Mouse (Mus musculus) MEL (cell line): ENCODE results near the gene Prx. TPM values are rescaled to one million over a fixed set of nuclear protein-coding genes. Genes with fewer than 3 reads are reported as not detected.

Experiments used
- DNase-seq: peaks from one replicate; pipeline ENCODE4 v3.0.0; 2011; ENCODE audit warnings: low read depth, low spot score
- H3K27ac ChIP-seq: 2 replicates; pipeline ENCODE4 v1.5.1; 2012; ENCODE audit warnings: low read depth, mild to moderate bottlenecking, control low read depth, low read length, moderate library complexity; ENCODE audit not compliant: control insufficient read depth
- H3K27me3 ChIP-seq, 2 experiments: fragments of 150-350 bp in 1 of 2; sonication (generic) in 1 of 2; 2 replicates each; pipeline ENCODE4 v1.6.1; 2012; ENCODE audit warnings: low read length in 2 of 2, mild to moderate bottlenecking in 2 of 2, improper control_type of control experiment in 1 of 2, moderate library complexity in 1 of 2; ENCODE audit not compliant: insufficient read depth in 2 of 2, control insufficient read depth in 1 of 2
- H3K36me3 ChIP-seq, 2 experiments: 2 replicates each; pipeline ENCODE4 v1.6.1; 2012 to 2014; ENCODE audit warnings: low read length in 2 of 2, improper control_type of control experiment in 1 of 2, inconsistent platforms in 1 of 2, mild to moderate bottlenecking in 1 of 2; ENCODE audit not compliant: insufficient read depth in 2 of 2, control insufficient read depth in 1 of 2
- H3K4me1 ChIP-seq, 2 experiments: fragments of 150-350 bp in 1 of 2; sonication (generic) in 1 of 2; 2 replicates each; pipeline ENCODE4 v1.6.1; 2012; ENCODE audit warnings: low read length in 2 of 2, improper control_type of control experiment in 1 of 2, mild to moderate bottlenecking in 1 of 2; ENCODE audit not compliant: insufficient read depth in 2 of 2, control insufficient read depth in 1 of 2
- H3K4me3 ChIP-seq, 2 experiments: fragments of 150-350 bp in 1 of 2; sonication (generic) in 1 of 2; 2 replicates each; pipeline ENCODE4 v1.5.1; 2012; ENCODE audit warnings: low read depth in 2 of 2, low read length in 2 of 2, mild to moderate bottlenecking in 2 of 2, moderate library complexity in 2 of 2, control low read depth in 1 of 2, improper control_type of control experiment in 1 of 2; ENCODE audit not compliant: control insufficient read depth in 1 of 2, insufficient read depth in 1 of 2
- H3K79me2 ChIP-seq: 2 replicates; pipeline ENCODE4 v1.6.1; 2012; ENCODE audit warnings: mild to moderate bottlenecking, low read length, moderate library complexity; ENCODE audit not compliant: control insufficient read depth, poor library complexity, insufficient read depth
- H3K9ac ChIP-seq: 2 replicates; pipeline ENCODE4 v1.6.1; 2012; ENCODE audit warnings: low read depth, mild to moderate bottlenecking, control low read depth, low read length, moderate library complexity; ENCODE audit not compliant: control insufficient read depth, poor library complexity, severe bottlenecking
- H3K9me3 ChIP-seq: fragments of 150-350 bp; sonication (generic); replicated peaks from 2 replicates; pipeline ENCODE4 v1.6.1; 2012; ENCODE audit warnings: mild to moderate bottlenecking, low read length, improper control_type of control experiment, moderate library complexity; ENCODE audit not compliant: insufficient read depth
- BHLHE40 ChIP-seq: IDR thresholded peaks from 2 replicates; pipeline ENCODE4 v1.6.1; 2012; ENCODE audit warnings: low read depth, mild to moderate bottlenecking, inconsistent platforms, low read length, improper control_type of control experiment, borderline replicate concordance
- CHD1 ChIP-seq: IDR thresholded peaks from 2 replicates; pipeline ENCODE4 v1.6.1; 2012; ENCODE audit warnings: low read depth, mild to moderate bottlenecking, inconsistent platforms, low read length, improper control_type of control experiment
- CHD2 ChIP-seq: IDR thresholded peaks from 2 replicates; pipeline ENCODE4 v1.6.1; 2011; ENCODE audit warnings: low read length, improper control_type of control experiment
- EP300 ChIP-seq, 2 experiments: IDR thresholded peaks; 2 replicates each; pipeline ENCODE4 v1.6.1; 2011; ENCODE audit warnings: improper control_type of control experiment in 2 of 2, low read length in 2 of 2, low read depth in 1 of 2, mild to moderate bottlenecking in 1 of 2
- HCFC1 ChIP-seq: IDR thresholded peaks from 2 replicates; pipeline ENCODE4 v1.6.1; 2012; ENCODE audit warnings: low read depth, mild to moderate bottlenecking, inconsistent platforms, low read length, improper control_type of control experiment, moderate library complexity
- JUND ChIP-seq: IDR thresholded peaks from 2 replicates; pipeline ENCODE4 v1.6.1; 2011; ENCODE audit warnings: low read depth, mild to moderate bottlenecking, improper control_type of control experiment, low read length
- MAFK ChIP-seq: IDR thresholded peaks from 2 replicates; pipeline ENCODE4 v1.6.1; 2011; ENCODE audit warnings: low read depth, mild to moderate bottlenecking, low read length, improper control_type of control experiment, borderline replicate concordance
- MAX ChIP-seq: IDR thresholded peaks from 2 replicates; pipeline ENCODE4 v1.6.1; 2011; ENCODE audit warnings: low read length, improper control_type of control experiment
- MEF2A ChIP-seq: IDR thresholded peaks from 2 replicates; pipeline ENCODE4 v1.6.1; 2014; ENCODE audit warnings: low read depth, mild to moderate bottlenecking, inconsistent platforms, low read length, improper control_type of control experiment; ENCODE audit not compliant: poor library complexity, insufficient replicate concordance, severe bottlenecking; ENCODE audit errors: extremely low read depth
- MXI1 ChIP-seq: IDR thresholded peaks from 2 replicates; pipeline ENCODE4 v1.6.1; 2011; ENCODE audit warnings: mild to moderate bottlenecking, low read depth, low read length, improper control_type of control experiment
- MYB ChIP-seq: IDR thresholded peaks from 2 replicates; pipeline ENCODE4 v1.6.1; 2011; ENCODE audit warnings: mild to moderate bottlenecking, low read depth, low read length, improper control_type of control experiment
- MYC ChIP-seq: IDR thresholded peaks from 2 replicates; pipeline ENCODE4 v1.6.1; 2011; ENCODE audit warnings: low read depth, mild to moderate bottlenecking, low read length, improper control_type of control experiment, moderate library complexity
- POLR2AphosphoS2 ChIP-seq: IDR thresholded peaks from 2 replicates; pipeline ENCODE4 v1.6.1; 2011; ENCODE audit warnings: low read length, improper control_type of control experiment
- POLR2AphosphoS5 ChIP-seq: IDR thresholded peaks from 2 replicates; pipeline ENCODE4 v1.6.1; 2012; ENCODE audit warnings: low read depth, borderline replicate concordance, mild to moderate bottlenecking, inconsistent platforms, low read length, moderate library complexity, mixed read lengths
- RAD21 ChIP-seq: IDR thresholded peaks from 2 replicates; pipeline ENCODE4 v1.6.1; 2011; ENCODE audit warnings: mild to moderate bottlenecking, low read depth, low read length, improper control_type of control experiment
- RCOR1 ChIP-seq: IDR thresholded peaks from 2 replicates; pipeline ENCODE4 v1.6.1; 2012; ENCODE audit warnings: low read depth, mild to moderate bottlenecking, inconsistent platforms, low read length, improper control_type of control experiment
- SMC3 ChIP-seq: IDR thresholded peaks from 2 replicates; pipeline ENCODE4 v1.6.1; 2011; ENCODE audit warnings: low read depth, low read length, improper control_type of control experiment
- TAL1 ChIP-seq: IDR thresholded peaks from 2 replicates; pipeline ENCODE4 v1.6.1; 2012; ENCODE audit warnings: mild to moderate bottlenecking, inconsistent platforms, low read length, moderate library complexity, mixed read lengths
- USF2 ChIP-seq, 2 experiments: IDR thresholded peaks; 2 replicates each; pipeline ENCODE4 v1.6.1; 2011 to 2012; ENCODE audit warnings: improper control_type of control experiment in 2 of 2, low read length in 2 of 2, borderline replicate concordance in 1 of 2, inconsistent platforms in 1 of 2, low read depth in 1 of 2, mild to moderate bottlenecking in 1 of 2; ENCODE audit not compliant: insufficient read depth in 1 of 2
- ZC3H11A ChIP-seq: IDR thresholded peaks from 2 replicates; pipeline ENCODE4 v1.6.1; 2012; ENCODE audit warnings: low read depth, mild to moderate bottlenecking, inconsistent platforms, low read length, improper control_type of control experiment
- polyA plus RNA-seq, 2 experiments: library from polyadenylated mRNA; stranded (reverse) in 1 of 2; unstranded in 1 of 2; fragments of >175 nt in 1 of 2; fragments of >200 nt in 1 of 2; gene quantifications; 2 replicates each; pipeline versions ENCODE4 v1.2.1 to v1.2.4; 2012; ENCODE audit warnings: low replicate concordance in 2 of 2, low read depth in 1 of 2; ENCODE audit not compliant: insufficient read length in 2 of 2, insufficient read depth in 1 of 2, missing spikeins in 1 of 2
- total RNA-seq: library from RNA; depleted of rRNA; stranded (reverse); fragments of 300-350 nt; gene quantifications from 2 replicates; pipeline ENCODE4 v1.2.3, GENCODE M21; 2012

Prx gene
- total and polyA plus RNA-seq, 3 experiments = 0.39 to 1.4 TPM; not detected in 1

DNA sequence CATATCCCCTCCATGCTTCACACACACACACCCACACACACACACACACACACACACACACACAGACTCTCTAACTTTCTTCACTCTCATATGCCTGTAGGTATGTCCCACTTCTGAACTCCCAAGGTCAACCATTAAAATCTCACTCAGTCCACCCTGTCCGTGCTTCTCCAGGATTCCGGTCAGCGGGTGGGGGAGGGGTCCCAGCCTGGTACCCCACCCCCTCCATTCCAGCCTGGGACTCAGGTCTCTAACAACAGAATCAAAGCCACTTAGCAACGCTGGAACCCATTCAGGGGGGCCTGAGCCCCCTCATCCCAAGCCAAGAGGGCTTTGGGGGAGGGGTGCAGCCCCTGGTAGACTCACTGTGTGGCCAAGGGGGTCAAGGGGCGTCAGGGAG, 23.8 kb downstream of the Prx start, which contains the start of gene Hipk4:
TSS of gene Hipk4 (plus strand) at position 301 of the 400 bp plus-strand sequence.
- H3K4me3 ChIP-seq = no peak within 1 kb of the TSS
- H3K27ac ChIP-seq = no peak within 1 kb of the TSS
- H3K79me2 ChIP-seq = no peaks in the 10 kb centered on the region
- DNase-seq = no peak
- no peaks in the 10 kb centered on the region for H3K27me3 ChIP-seq
- no peaks in the 10 kb centered on the region for H3K9me3 ChIP-seq
- H3K4me1 ChIP-seq = peaks cover 0 to 3% of the 10 kb centered on the region in 2 experiments; a peak in 1 of 4 replicates
- H3K9ac ChIP-seq = no peak within 1 kb of the TSS
- TF ChIP-seq MEF2A (no peak), MYB (no peak), USF2 (IDR thresholded peaks at IDR 0.05; ENCODE audit: borderline replicate concordance in 1 of 2, insufficient read depth in 1 of 2, low read depth in 1 of 2, low read length in 2 of 2) (no peak), MAX (no peak), BHLHE40 (no peak)
- H3K36me3 ChIP-seq = no peaks in the 10 kb centered on the region

DNA sequence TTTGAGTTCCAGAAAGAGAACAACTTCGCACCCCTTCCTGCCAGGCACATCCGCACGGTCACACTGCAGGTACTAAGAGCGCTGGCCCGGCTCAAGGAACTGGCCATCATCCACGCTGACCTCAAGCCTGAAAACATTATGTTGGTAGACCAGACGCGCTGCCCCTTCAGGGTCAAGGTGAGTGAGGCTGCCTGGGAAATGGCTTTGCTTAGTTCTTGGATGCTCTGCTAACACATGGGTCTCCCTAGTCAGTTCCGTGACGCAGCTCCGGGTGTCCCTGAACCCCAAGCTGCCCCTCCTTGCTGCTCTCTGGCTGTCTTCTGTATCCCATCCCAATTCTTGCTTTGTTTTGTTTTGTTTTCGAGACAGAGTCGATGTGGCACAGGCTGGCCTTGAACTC, 24.7 kb downstream of the Prx start:
- TF ChIP-seq USF2 (IDR thresholded peaks at IDR 0.05; ENCODE audit: borderline replicate concordance in 1 of 2, insufficient read depth in 1 of 2, low read depth in 1 of 2, low read length in 2 of 2) (no peak), ZC3H11A (no peak), TAL1 (no peak), HCFC1 (no peak), BHLHE40 (no peak), MAFK (no peak), MXI1 (no peak), MYB (no peak), RAD21 (no peak), CHD2 (no peak), POLR2AphosphoS2 (no peak), CHD1 (no peak), EP300 (IDR thresholded peaks at IDR 0.05; ENCODE audit: low read depth in 1 of 2, low read length in 2 of 2) (no peak), MYC (no peak), RCOR1 (no peak), MEF2A (no peak), JUND (no peak), POLR2AphosphoS5 (no peak), SMC3 (no peak)
- TF ChIP-seq, all 39 proteins: peak for 0
- Histone ChIP-seq H3K9me3 (no peaks in the 10 kb centered on the region), H3K4me1 (peaks cover 0 to 3% of the 10 kb centered on the region in 2 experiments; a peak in 1 of 4 replicates), H3K4me3 (no peak overlapping the region), H3K36me3 (no peaks in the 10 kb centered on the region), H3K27ac (no peak overlapping the region), H3K27me3 (no peaks in the 10 kb centered on the region), H3K79me2 (no peaks in the 10 kb centered on the region), H3K9ac (no peak overlapping the region)
- no peak for DNase-seq
